Mouse (Mus musculus) lung, adult 2 months (tissue): ENCODE results near the gene Strc. TPM values are rescaled to one million over a fixed set of nuclear protein-coding genes. Genes with fewer than 3 reads are reported as not detected.

ENCODE experiments used
- DNase-seq: peaks from one replicate; pipeline ENCODE4 v3.0.0; 2022
- H3K4me1 ChIP-seq: fragments of 200-500 bp; 2 replicates; pipeline ENCODE4 v1.6.1; 2011; ENCODE audit warnings: low read length; ENCODE audit not compliant: control insufficient read depth, insufficient read depth
- H3K4me3 ChIP-seq: fragments of 200-500 bp; replicated peaks from 2 replicates; pipeline ENCODE3; 2011; ENCODE audit warnings: low read depth, mild to moderate bottlenecking, control low read depth, low read length; ENCODE audit errors: extremely low read depth
- CTCF ChIP-seq: fragments of 200-500 bp; IDR thresholded peaks from 2 replicates; pipeline ENCODE4 v1.5.1; 2011; ENCODE audit warnings: mild to moderate bottlenecking, low read length, control low read depth; ENCODE audit not compliant: insufficient read depth
- POLR2A ChIP-seq: fragments of 200-500 bp; IDR thresholded peaks from 2 replicates; pipeline ENCODE4 v1.6.1; 2011; ENCODE audit warnings: low read depth, mild to moderate bottlenecking, control low read depth, low read length, borderline replicate concordance; ENCODE audit errors: extremely low read depth
- WGBS: fragments of 180-500 bp; shearing (Covaris S2); methylation state at CpG from one replicate; pipeline ENCODE4 v1.1.7; 2018; 5-methylcytosine and 5-hydroxymethylcytosine counted together
- polyA plus RNA-seq: library from polyadenylated mRNA; depleted of rRNA; stranded (reverse); fragments of >200 nt; gene quantifications from 2 replicates; pipeline ENCODE4 v1.2.3, GENCODE M21; 2012

The Strc gene
- polyA plus RNA-seq, 1 experiment: not detected

DNA sequence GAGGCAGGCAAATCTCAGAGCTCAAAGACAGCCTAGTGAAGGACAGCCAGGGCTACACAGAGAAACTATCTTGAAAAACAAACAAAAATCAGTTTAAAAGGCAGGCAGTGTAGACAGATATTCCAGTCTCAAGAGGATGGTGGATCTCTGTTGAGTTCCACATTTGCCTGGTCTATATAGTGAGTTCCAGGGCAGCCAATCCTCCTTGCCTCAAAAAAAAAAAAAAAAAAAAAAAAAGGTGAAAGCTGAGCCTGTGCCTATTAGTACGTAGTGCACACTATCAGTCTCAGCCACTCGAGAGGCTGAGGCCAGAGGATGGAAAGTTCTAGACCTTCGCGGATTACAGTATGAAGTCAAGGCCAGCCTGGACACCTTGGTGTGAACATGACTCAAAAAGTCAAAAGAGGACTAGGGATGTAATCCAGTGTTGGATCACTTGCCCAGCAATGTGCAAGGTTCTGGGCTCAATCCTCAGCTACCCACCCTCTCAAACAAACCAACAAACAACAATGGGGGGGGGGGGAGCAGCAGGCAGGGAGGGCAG, 25.9 kb upstream of the Strc start:
- under 1% methylated on average over 4 of the region's 4 CpGs for WGBS
- Histone ChIP-seq H3K4me3 (peak overlapping the region; percentile 79), H3K4me1 (peaks cover 4% of the 10 kb centered on the region)
- TF ChIP-seq CTCF (no peak), POLR2A (no peak)
- DNase-seq: no peak

- 38% methylated on average over 4 of the region's 4 CpGs for WGBS
- Histone ChIP-seq H3K4me3 (no peak overlapping the region), H3K4me1 (no peaks in the 10 kb centered on the region)
- no peak for TF ChIP-seq CTCF
- no peak for TF ChIP-seq POLR2A
- DNase-seq: peak; percentile 49
Observed at GRCm38 (mm10) chr2:121408160-121408559, 21.2 kb upstream of the Strc start.

GRCm38 (mm10) chr2:121403296-121403695, 16.3 kb upstream of the Strc start:
- no peak for DNase-seq
- no peak overlapping the region for H3K4me3 ChIP-seq
- no peak for TF ChIP-seq POLR2A
- no peak for TF ChIP-seq CTCF
- no peaks in the 10 kb centered on the region for H3K4me1 ChIP-seq

- WGBS: 14% methylated on average over 8 of the region's 8 CpGs
- H3K4me3 ChIP-seq: no peak overlapping the region
- TF ChIP-seq POLR2A (no peak), CTCF (0 out of 2 replicates have a peak, but pooled peaks have one; percentile 20)
- DNase-seq: peak; percentile 78
- no peaks in the 10 kb centered on the region for H3K4me1 ChIP-seq
Observed at GRCm38 (mm10) chr2:121396624-121397023, 9.7 kb upstream of the Strc start.

GRCm38 (mm10) chr2:121374766-121375165, 12.2 kb downstream of the Strc start:
- WGBS: 56% methylated on average over 2 of the region's 2 CpGs
- no peak for DNase-seq
- Histone ChIP-seq H3K4me1 (no peaks in the 10 kb centered on the region), H3K4me3 (no peak overlapping the region)
- no peak for TF ChIP-seq CTCF
- no peak for TF ChIP-seq POLR2A

- 69% methylated on average over 3 of the region's 3 CpGs for WGBS
- no peak for TF ChIP-seq POLR2A
- TF ChIP-seq CTCF: no peak
- no peak for DNase-seq
- no peaks in the 10 kb centered on the region for H3K4me1 ChIP-seq
- no peak overlapping the region for H3K4me3 ChIP-seq
Observed at GRCm38 (mm10) chr2:121372266-121372665, 14.7 kb downstream of the Strc start.

- WGBS: 83% methylated on average over 5 of the region's 5 CpGs
- Histone ChIP-seq H3K4me1 (no peaks in the 10 kb centered on the region), H3K4me3 (no peak overlapping the region)
- no peak for TF ChIP-seq POLR2A
- no peak for TF ChIP-seq CTCF
- no peak for DNase-seq
Observed at GRCm38 (mm10) chr2:121370921-121371320, 16.0 kb downstream of the Strc start.

DNA sequence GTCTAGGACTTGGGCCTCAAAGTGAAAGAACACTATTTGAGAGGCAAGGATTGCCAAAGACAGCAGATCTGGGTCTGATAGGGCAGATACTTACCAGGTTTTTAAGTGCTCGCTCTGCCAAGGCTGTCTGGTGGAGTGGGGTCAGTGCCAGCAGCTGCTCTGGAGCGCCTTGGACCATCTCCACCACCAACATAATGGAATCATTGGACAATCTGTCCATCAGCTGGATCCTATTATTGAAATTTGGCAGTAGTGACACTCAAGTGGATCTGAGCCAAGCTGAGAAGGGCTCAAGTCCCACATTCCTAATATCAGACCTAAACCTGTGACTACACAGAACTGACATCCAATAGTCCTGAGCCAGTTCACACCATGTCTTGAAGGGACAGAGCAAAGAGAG, 18.1 kb downstream of the Strc start:
- 32% methylated on average over 2 of the region's 2 CpGs for whole genome bisulfite sequencing
- TF ChIP-seq POLR2A (no peak), CTCF (no peak)
- Histone ChIP-seq H3K4me3 (no peak overlapping the region), H3K4me1 (no peaks in the 10 kb centered on the region)
- no peak for DNase-seq

- WGBS: 87% methylated on average over 3 of the region's 3 CpGs
- no peak overlapping the region for H3K4me3 ChIP-seq
- TF ChIP-seq CTCF (no peak), POLR2A (no peak)
- H3K4me1 ChIP-seq: no peaks in the 10 kb centered on the region
- DNase-seq: no peak
Observed at GRCm38 (mm10) chr2:121363656-121364055, 23.3 kb downstream of the Strc start.

DNA sequence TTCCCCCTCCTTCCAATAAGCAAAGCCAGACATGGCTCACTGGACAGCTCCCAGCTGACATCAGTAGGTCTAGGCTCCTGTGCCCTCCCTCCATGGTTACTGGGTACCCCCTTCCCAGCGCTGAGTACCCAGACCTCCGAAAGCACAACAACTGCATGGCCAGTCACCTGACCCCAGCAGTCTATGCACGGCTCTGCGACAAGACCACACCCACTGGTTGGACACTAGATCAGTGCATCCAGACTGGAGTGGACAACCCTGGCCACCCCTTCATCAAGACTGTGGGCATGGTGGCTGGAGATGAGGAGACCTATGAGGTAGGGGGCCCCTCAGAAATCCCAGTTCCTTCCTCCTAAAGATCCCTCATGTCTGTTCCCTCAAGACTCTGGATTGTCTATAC, 27.5 kb downstream of the Strc start:
- TF ChIP-seq CTCF (no peak), POLR2A (no peak)
- no peak overlapping the region for H3K4me3 ChIP-seq
- H3K4me1 ChIP-seq: peaks cover 2% of the 10 kb centered on the region; the same call in 1 of the 2 replicates
- 53% methylated on average over 4 of the region's 4 CpGs for WGBS
- DNase-seq: no peak

DNA sequence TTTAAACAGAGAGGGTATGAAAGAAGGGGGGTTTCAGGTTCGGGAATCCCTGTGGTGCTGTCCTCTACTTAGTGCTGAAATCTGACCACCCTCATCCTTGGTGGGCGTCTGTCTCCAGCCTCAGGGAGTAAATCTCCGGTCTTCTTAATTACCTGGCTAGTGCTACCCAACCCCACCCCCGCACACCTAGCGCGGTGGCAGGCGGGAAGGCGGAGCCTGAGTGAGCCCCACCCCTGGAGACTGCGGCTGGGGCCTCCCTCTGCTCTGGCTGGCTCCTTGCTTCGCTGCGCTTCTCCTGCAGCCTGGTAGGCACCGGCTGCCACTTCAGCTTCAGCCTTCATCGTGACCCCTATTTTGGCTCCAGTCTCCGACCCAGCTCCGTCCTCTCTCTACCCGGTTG, 28.6 kb downstream of the Strc start:
- Histone ChIP-seq H3K4me3 (peak overlapping the region; percentile 39), H3K4me1 (peaks cover 6% of the 10 kb centered on the region; the same call in 1 of the 2 replicates)
- peak; percentile 68 for DNase-seq
- under 1% methylated on average over 16 of the region's 16 CpGs for WGBS
- TF ChIP-seq POLR2A (no peak), CTCF (no peak)
